Mouse (Mus musculus) cerebellum, adult 2 months (tissue): Measurements from ENCODE around the gene AC141477.1.

Source experiments
- CTCF ChIP-seq: fragments of 200-500 bp; IDR thresholded peaks from 2 replicates; pipeline ENCODE4 v1.5.1; 2011; ENCODE audit warnings: low read depth, mild to moderate bottlenecking, control low read depth, low read length, moderate library complexity, borderline replicate concordance; ENCODE audit not compliant: insufficient read depth
- POLR2A ChIP-seq: fragments of 200-500 bp; IDR thresholded peaks from 2 replicates; pipeline ENCODE4 v1.6.1; 2011; ENCODE audit warnings: low read length, control low read depth, borderline replicate concordance; ENCODE audit not compliant: insufficient read depth

GRCm38 (mm10) chr10:76473759-76474158 lies 33.5 kb upstream of the AC141477.1 start:
- no peak for TF ChIP-seq POLR2A
- TF ChIP-seq CTCF, result no peak
